Mouse (Mus musculus): ENCODE results near the gene Fance. TPM values are rescaled to one million over a fixed set of nuclear protein-coding genes. Genes with fewer than 3 reads are reported as not detected.

Fance gene
- polyA plus RNA-seq (2017; shearing (Covaris generic)) = 39.3 TPM

GRCm38 (mm10) chr17:28313212-28313879 is at the start of gene Fance:
TSS of gene Fance (plus strand) at chr17:28313519.

GRCm38 (mm10) chr17:28328366-28328928 is 15.1 kb downstream of the Fance start, which contains the start of gene Rpl10a:
TSS of gene Rpl10a (plus strand) at chr17:28328471.

GRCm38 (mm10) chr17:28350466-28351352 is 37.4 kb downstream of the Fance start, which contains the start of gene Tead3:
TSS of gene Tead3 (minus strand) at chr17:28350817.

GRCm38 (mm10) chr17:28365122-28365521 is 51.8 kb downstream of the Fance start, which contains the start of gene Tulp1:
TSS of gene Tulp1 (minus strand) at chr17:28365222.

Other genes with a start within 250 kb of the Fance start
- 0.95 TPM for gene Tcp11, start 232.9 kb upstream of the Fance start, polyA plus RNA-seq (2017; shearing (Covaris generic))
- not detected for gene Scube3, start 171.4 kb upstream of the Fance start, polyA plus RNA-seq (2017; shearing (Covaris generic))
- 12.8 TPM for gene Zfp523, start 136.4 kb upstream of the Fance start, polyA plus RNA-seq (2017; shearing (Covaris generic))
- gene Def6, start 105.7 kb upstream of the Fance start, polyA plus RNA-seq (2017; shearing (Covaris generic)) = 249 TPM
- gene Ppard, start 80.8 kb upstream of the Fance start, polyA plus RNA-seq (2017; shearing (Covaris generic)) = 2.8 TPM
- gene Rpl10a, start 15.0 kb downstream of the Fance start, polyA plus RNA-seq (2017; shearing (Covaris generic)) = 355 TPM
- 0.37 TPM for gene Tead3, start 37.3 kb downstream of the Fance start, polyA plus RNA-seq (2017; shearing (Covaris generic))
- 0.32 TPM for gene Tulp1, start 51.7 kb downstream of the Fance start, polyA plus RNA-seq (2017; shearing (Covaris generic))
- gene Fkbp5, start 204.0 kb downstream of the Fance start, polyA plus RNA-seq (2017; shearing (Covaris generic)) = 57.8 TPM
- not detected for gene Armc12, start 217.3 kb downstream of the Fance start, polyA plus RNA-seq (2017; shearing (Covaris generic))
- gene Clpsl2, start 235.9 kb downstream of the Fance start, polyA plus RNA-seq (2017; shearing (Covaris generic)) = not detected
- gene Clps, start 247.2 kb downstream of the Fance start, polyA plus RNA-seq (2017; shearing (Covaris generic)) = 0.35 TPM

Data from CD4-positive, CD25-positive, alpha-beta regulatory T cell (primary cell).